Mouse (Mus musculus): ENCODE data around the gene Vps4a. TPM values are rescaled to one million over a fixed set of nuclear protein-coding genes. Genes with fewer than 3 reads are reported as not detected.

Gene Vps4a
- polyA plus RNA-seq, 1 experiment from 2014 or later, result 69.5 TPM

Other genes with a start within 250 kb of the Vps4a start
- gene Has3, start 161.0 kb upstream of the Vps4a start, polyA plus RNA-seq (2016; fragmentation: Nextera tagmentation; extraction: Ambion mirVana), result 0.25 and 0.26 TPM in 2 replicates
- gene Utp4, start 137.6 kb upstream of the Vps4a start, polyA plus RNA-seq (2016; fragmentation: Nextera tagmentation; extraction: Ambion mirVana), result 96.5 and 105 TPM in 2 replicates
- gene Sntb2, start 95.5 kb upstream of the Vps4a start, polyA plus RNA-seq (2016; fragmentation: Nextera tagmentation; extraction: Ambion mirVana), result 7.4 and 7.7 TPM in 2 replicates
- gene Pdf, start 17.4 kb downstream of the Vps4a start, polyA plus RNA-seq (2016; fragmentation: Nextera tagmentation; extraction: Ambion mirVana), result 46.6 and 52.1 TPM in 2 replicates
- gene Cog8, start 25.5 kb downstream of the Vps4a start, polyA plus RNA-seq (2016; fragmentation: Nextera tagmentation; extraction: Ambion mirVana), result 32.8 and 37.3 TPM in 2 replicates
- gene Nip7, start 25.7 kb downstream of the Vps4a start, polyA plus RNA-seq (2016; fragmentation: Nextera tagmentation; extraction: Ambion mirVana), result 128 and 138 TPM in 2 replicates
- not detected in 2 replicates for gene Tmed6, start 34.4 kb downstream of the Vps4a start, polyA plus RNA-seq (2016; fragmentation: Nextera tagmentation; extraction: Ambion mirVana)
- gene Terf2, start 65.3 kb downstream of the Vps4a start, polyA plus RNA-seq (2016; fragmentation: Nextera tagmentation; extraction: Ambion mirVana), result 17.0 and 19.6 TPM in 2 replicates
- 169 and 173 TPM in 2 replicates for gene Cyb5b, start 119.4 kb downstream of the Vps4a start, polyA plus RNA-seq (2016; fragmentation: Nextera tagmentation; extraction: Ambion mirVana)